Mouse (Mus musculus) spleen, adult 2 months (tissue): ENCODE data around the gene Dgcr2. TPM values are rescaled to one million over a fixed set of nuclear protein-coding genes. Genes with fewer than 3 reads are reported as not detected.

Source experiments
- DNase-seq, 2 experiments: peaks; one replicate each; pipeline versions ENCODE4 v3.0.0 to v3.0.0-alpha.2; 2012 to 2021; ENCODE audit warnings: low spot score in 2 of 2, low read depth in 1 of 2
- H3K27ac ChIP-seq: fragments of 200-500 bp; 2 replicates; pipeline ENCODE4 v1.5.1; 2012; ENCODE audit warnings: low read length, inconsistent platforms; ENCODE audit not compliant: insufficient read depth
- H3K27me3 ChIP-seq: fragments of 200-500 bp; 2 replicates; pipeline ENCODE4 v1.6.1; 2012; ENCODE audit warnings: mild to moderate bottlenecking, moderate library complexity, low read length, inconsistent platforms; ENCODE audit not compliant: control insufficient read depth, insufficient read depth
- H3K36me3 ChIP-seq: fragments of 200-500 bp; 2 replicates; pipeline ENCODE4 v1.6.1; 2012; ENCODE audit warnings: mild to moderate bottlenecking, low read length, inconsistent platforms; ENCODE audit not compliant: control insufficient read depth, insufficient read depth
- H3K4me1 ChIP-seq: fragments of 200-500 bp; 2 replicates; pipeline ENCODE4 v1.6.1; 2011; ENCODE audit warnings: inconsistent platforms; ENCODE audit not compliant: control insufficient read depth, insufficient read depth, insufficient read length
- H3K4me3 ChIP-seq: fragments of 200-500 bp; 2 replicates; pipeline ENCODE4 v1.5.1; 2011; ENCODE audit warnings: mild to moderate bottlenecking, inconsistent platforms; ENCODE audit not compliant: insufficient read depth, insufficient read length; ENCODE audit errors: extremely low read depth
- CTCF ChIP-seq: fragments of 200-500 bp; IDR thresholded peaks from 2 replicates; pipeline ENCODE4 v1.5.1; 2011; ENCODE audit warnings: mild to moderate bottlenecking, inconsistent platforms; ENCODE audit not compliant: insufficient read depth, insufficient read length, insufficient replicate concordance; ENCODE audit errors: extremely low read depth
- POLR2A ChIP-seq: fragments of 200-500 bp; IDR thresholded peaks from 2 replicates; pipeline ENCODE4 v1.6.1; 2011; ENCODE audit warnings: low read depth, low read length, inconsistent platforms
- WGBS: fragments of 180-500 bp; shearing (Covaris S2); methylation state at CpG from one replicate; pipeline ENCODE4 v1.1.7; 2018; 5-methylcytosine and 5-hydroxymethylcytosine counted together
- polyA plus RNA-seq: library from polyadenylated mRNA; depleted of rRNA; stranded (reverse); fragments of >200 nt; gene quantifications from 2 replicates; pipeline ENCODE4 v1.2.3, GENCODE M21; 2012; rRNA removed

Dgcr2 gene
- polyA plus RNA-seq, 1 experiment = 57.7 TPM

GRCm38 (mm10) chr16:17795643-17796042 is 102.7 kb downstream of the Dgcr2 start:
- H3K27ac ChIP-seq = no peak overlapping the region
- H3K27me3 ChIP-seq = peaks cover 21% of the 10 kb centered on the region
- H3K4me1 ChIP-seq = peaks cover 6% of the 10 kb centered on the region; the same call in 1 of the 2 replicates
- 87% methylated on average over 5 of the region's 5 CpGs for WGBS
- no peak for TF ChIP-seq POLR2A
- no peak for TF ChIP-seq CTCF
- no peak overlapping the region for H3K4me3 ChIP-seq
- no peaks in the 10 kb centered on the region for H3K36me3 ChIP-seq
- DNase-seq = no peak

DNA sequence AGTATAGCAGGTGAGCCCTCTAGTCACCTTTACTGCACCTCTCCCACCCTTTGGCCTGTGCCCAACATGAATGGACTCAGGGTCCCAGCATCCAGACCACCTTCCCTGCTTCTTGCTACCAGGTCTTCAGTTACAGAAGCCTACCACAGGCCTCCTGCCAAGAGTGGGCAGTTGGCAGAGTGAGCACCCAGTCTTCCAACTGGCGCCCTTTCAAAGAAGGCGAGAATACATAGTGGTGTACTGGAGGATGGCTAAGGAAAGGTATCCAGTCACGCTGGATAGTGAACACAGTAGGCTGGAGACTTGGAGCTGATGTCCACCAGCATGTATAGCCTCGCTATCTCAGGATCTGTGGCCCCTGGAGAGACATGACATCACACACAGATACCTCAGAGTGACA is 104.3 kb downstream of the Dgcr2 start:
- Histone ChIP-seq H3K4me1 (peaks cover 6% of the 10 kb centered on the region; the same call in 1 of the 2 replicates), H3K4me3 (no peak overlapping the region), H3K27ac (no peak overlapping the region), H3K27me3 (peaks cover 16% of the 10 kb centered on the region), H3K36me3 (peaks cover 3% of the 10 kb centered on the region; the same call in 1 of the 2 replicates)
- TF ChIP-seq POLR2A (no peak), CTCF (no peak)
- WGBS = 91% methylated on average over 4 of the region's 4 CpGs
- DNase-seq = no peak

GRCm38 (mm10) chr16:17792728-17793127 is 105.6 kb downstream of the Dgcr2 start:
- Histone ChIP-seq H3K36me3 (peaks cover 5% of the 10 kb centered on the region), H3K27ac (no peak overlapping the region), H3K27me3 (peaks cover 9% of the 10 kb centered on the region), H3K4me1 (peaks cover 6% of the 10 kb centered on the region; the same call in 1 of the 2 replicates), H3K4me3 (no peak overlapping the region)
- 89% methylated on average over 3 of the region's 3 CpGs for WGBS
- TF ChIP-seq CTCF (no peak), POLR2A (no peak)
- no peak for DNase-seq

Other genes with a start within 250 kb of the Dgcr2 start
- 110 and 117 TPM in 2 replicates for gene Med15, start 165.7 kb downstream of the Dgcr2 start, polyA plus RNA-seq
- gene Klhl22, start 138.9 kb downstream of the Dgcr2 start, polyA plus RNA-seq = 20.0 and 25.5 TPM in 2 replicates
- gene Scarf2, start 101.3 kb downstream of the Dgcr2 start, polyA plus RNA-seq = 27.6 and 40.8 TPM in 2 replicates
- not detected in 2 replicates for gene B830017H08Rik, start 65.4 kb downstream of the Dgcr2 start, polyA plus RNA-seq
- 10.0 and 11.2 TPM in 2 replicates for gene Car15, start 60.2 kb downstream of the Dgcr2 start, polyA plus RNA-seq
- gene Gm20518, start 6.9 kb downstream of the Dgcr2 start, polyA plus RNA-seq = 1.4 and 1.7 TPM in 2 replicates
- gene Tssk1, start 4.3 kb downstream of the Dgcr2 start, polyA plus RNA-seq = 0.04 TPM in 1 of 2 replicates, not detected in the other
- not detected in 2 replicates for gene Tssk2, start 75 bp upstream of the Dgcr2 start, polyA plus RNA-seq
- 19.3 and 22.7 TPM in 2 replicates for gene Ess2, start 12.8 kb upstream of the Dgcr2 start, polyA plus RNA-seq
- not detected in 2 replicates for gene Gsc2, start 16.5 kb upstream of the Dgcr2 start, polyA plus RNA-seq
- 46.1 and 59.0 TPM in 2 replicates for gene Slc25a1, start 29.7 kb upstream of the Dgcr2 start, polyA plus RNA-seq
- gene Vpreb2, start 81.9 kb upstream of the Dgcr2 start, polyA plus RNA-seq = not detected in 2 replicates
- gene Dgcr6, start 154.3 kb upstream of the Dgcr2 start, polyA plus RNA-seq = 17.6 and 20.3 TPM in 2 replicates
- 11.3 and 13.1 TPM in 2 replicates for gene Prodh, start 191.6 kb upstream of the Dgcr2 start, polyA plus RNA-seq
- gene Rtn4r, start 229.1 kb upstream of the Dgcr2 start, polyA plus RNA-seq = 10.2 and 10.9 TPM in 2 replicates